Mouse (Mus musculus): ENCODE measurements around the gene Nrxn2. TPM values are rescaled to one million over a fixed set of nuclear protein-coding genes. Genes with fewer than 3 reads are reported as not detected.

Gene Nrxn2
- polyA plus RNA-seq, 1 experiment from 2014 or later, result 66.5 TPM

- Histone ChIP-seq H3K4me1 (ENCODE audit: control insufficient read depth, insufficient read depth, low read length) (peaks cover 26% of the 10 kb centered on the region), H3K27me3 (ENCODE audit: control insufficient read depth, insufficient read depth, low read length) (no peaks in the 10 kb centered on the region), H3K4me2 (ENCODE audit: low read depth, low read length) (no peak overlapping the region), H3K4me3 (ENCODE audit: low read depth, low read length) (no peak overlapping the region), H3K9me3 (ENCODE audit: control insufficient read depth, low read length) (no peaks in the 10 kb centered on the region), H3K9ac (replicated peaks; ENCODE audit: low read depth, low read length) (no peak overlapping the region), H3K36me3 (ENCODE audit: control insufficient read depth, insufficient read depth, low read length) (peaks cover 14% of the 10 kb centered on the region), H3K27ac (ENCODE audit: low read depth, low read length) (peak overlapping the region; percentile 5; the same call in 1 of the 2 replicates)
- 75% methylated on average over 17 of the region's 17 CpGs for WGBS
- ATAC-seq (ENCODE audit: low read depth), result no peak
Observed at GRCm38 (mm10) chr19:6527839-6528531, 109.5 kb downstream of the Nrxn2 start.

GRCm38 (mm10) chr19:6529265-6529985 is 110.9 kb downstream of the Nrxn2 start:
- H3K9ac ChIP-seq (replicated peaks; ENCODE audit: low read depth, low read length), result no peak overlapping the region
- no peaks in the 10 kb centered on the region for H3K9me3 ChIP-seq (ENCODE audit: control insufficient read depth, low read length)
- no peak overlapping the region for H3K4me3 ChIP-seq (ENCODE audit: low read depth, low read length)
- H3K27me3 ChIP-seq (ENCODE audit: control insufficient read depth, insufficient read depth, low read length), result no peaks in the 10 kb centered on the region
- peak overlapping the region; percentile 70; the same call in 1 of the 2 replicates for H3K4me2 ChIP-seq (ENCODE audit: low read depth, low read length)
- WGBS, result 55% methylated on average over 14 of the region's 14 CpGs
- no peak overlapping the region for H3K27ac ChIP-seq (ENCODE audit: low read depth, low read length)
- H3K36me3 ChIP-seq (ENCODE audit: control insufficient read depth, insufficient read depth, low read length), result peaks cover 10% of the 10 kb centered on the region
- peaks cover 27% of the 10 kb centered on the region for H3K4me1 ChIP-seq (ENCODE audit: control insufficient read depth, insufficient read depth, low read length)
- peak; percentile 33; the same call in 1 of the 2 replicates for ATAC-seq (ENCODE audit: low read depth)

GRCm38 (mm10) chr19:6530359-6530758 is 111.8 kb downstream of the Nrxn2 start:
- Histone ChIP-seq H3K4me3 (ENCODE audit: low read depth, low read length) (0 out of 2 replicates have a peak overlapping the region, but pooled peaks have one; percentile 1), H3K36me3 (ENCODE audit: control insufficient read depth, insufficient read depth, low read length) (peaks cover 3% of the 10 kb centered on the region), H3K4me1 (ENCODE audit: control insufficient read depth, insufficient read depth, low read length) (peaks cover 27% of the 10 kb centered on the region), H3K4me2 (ENCODE audit: low read depth, low read length) (peak overlapping the region; percentile 70), H3K9me3 (ENCODE audit: control insufficient read depth, low read length) (no peaks in the 10 kb centered on the region), H3K27ac (ENCODE audit: low read depth, low read length) (no peak overlapping the region; the same call in 1 of the 2 replicates), H3K27me3 (ENCODE audit: control insufficient read depth, insufficient read depth, low read length) (no peaks in the 10 kb centered on the region), H3K9ac (replicated peaks; ENCODE audit: low read depth, low read length) (0 out of 2 replicates have a peak overlapping the region, but pooled peaks have one; percentile 26)
- ATAC-seq (ENCODE audit: low read depth), result no peak
- WGBS, result 15% methylated on average over 13 of the region's 13 CpGs

GRCm38 (mm10) chr19:6531011-6531631 is 112.6 kb downstream of the Nrxn2 start:
- Histone ChIP-seq H3K27ac (ENCODE audit: low read depth, low read length) (peak overlapping the region; percentile 83), H3K4me1 (ENCODE audit: control insufficient read depth, insufficient read depth, low read length) (peaks cover 27% of the 10 kb centered on the region), H3K27me3 (ENCODE audit: control insufficient read depth, insufficient read depth, low read length) (no peaks in the 10 kb centered on the region), H3K4me2 (ENCODE audit: low read depth, low read length) (peak overlapping the region; percentile 70), H3K9me3 (ENCODE audit: control insufficient read depth, low read length) (no peaks in the 10 kb centered on the region), H3K9ac (replicated peaks; ENCODE audit: low read depth, low read length) (peak overlapping the region; percentile 77), H3K36me3 (ENCODE audit: control insufficient read depth, insufficient read depth, low read length) (peaks cover 1% of the 10 kb centered on the region; the same call in 1 of the 2 replicates), H3K4me3 (ENCODE audit: low read depth, low read length) (peak overlapping the region; percentile 37)
- ATAC-seq (ENCODE audit: low read depth), result no peak
- under 1% methylated on average over 42 of the region's 56 CpGs for WGBS

GRCm38 (mm10) chr19:6531832-6532471 is 113.4 kb downstream of the Nrxn2 start:
- Histone ChIP-seq H3K9me3 (ENCODE audit: control insufficient read depth, low read length) (no peaks in the 10 kb centered on the region), H3K27me3 (ENCODE audit: control insufficient read depth, insufficient read depth, low read length) (no peaks in the 10 kb centered on the region), H3K27ac (ENCODE audit: low read depth, low read length) (peak overlapping the region; percentile 83), H3K4me1 (ENCODE audit: control insufficient read depth, insufficient read depth, low read length) (peaks cover 27% of the 10 kb centered on the region), H3K36me3 (ENCODE audit: control insufficient read depth, insufficient read depth, low read length) (no peaks in the 10 kb centered on the region), H3K4me3 (ENCODE audit: low read depth, low read length) (peak overlapping the region; percentile 37), H3K9ac (replicated peaks; ENCODE audit: low read depth, low read length) (peak overlapping the region; percentile 77), H3K4me2 (ENCODE audit: low read depth, low read length) (peak overlapping the region; percentile 70)
- peak; percentile 47; the same call in 1 of the 2 replicates for ATAC-seq (ENCODE audit: low read depth)
- 1% methylated on average over 36 of the region's 36 CpGs for WGBS

- Histone ChIP-seq H3K27ac (ENCODE audit: low read depth, low read length) (peak overlapping the region; percentile 83; the same call in 1 of the 2 replicates), H3K9ac (replicated peaks; ENCODE audit: low read depth, low read length) (peak overlapping the region; percentile 77), H3K4me3 (ENCODE audit: low read depth, low read length) (peak overlapping the region; percentile 37; the same call in 1 of the 2 replicates), H3K4me2 (ENCODE audit: low read depth, low read length) (peak overlapping the region; percentile 70), H3K9me3 (ENCODE audit: control insufficient read depth, low read length) (no peaks in the 10 kb centered on the region), H3K36me3 (ENCODE audit: control insufficient read depth, insufficient read depth, low read length) (no peaks in the 10 kb centered on the region), H3K27me3 (ENCODE audit: control insufficient read depth, insufficient read depth, low read length) (no peaks in the 10 kb centered on the region), H3K4me1 (ENCODE audit: control insufficient read depth, insufficient read depth, low read length) (peaks cover 27% of the 10 kb centered on the region)
- 2% methylated on average over 13 of the region's 13 CpGs for WGBS
- ATAC-seq (ENCODE audit: low read depth), result no peak
Observed at GRCm38 (mm10) chr19:6532656-6533055, 114.1 kb downstream of the Nrxn2 start.

- H3K4me1 ChIP-seq (ENCODE audit: control insufficient read depth, insufficient read depth, low read length), result peaks cover 27% of the 10 kb centered on the region
- H3K4me2 ChIP-seq (ENCODE audit: low read depth, low read length), result no peak overlapping the region; the same call in 1 of the 2 replicates
- no peaks in the 10 kb centered on the region for H3K9me3 ChIP-seq (ENCODE audit: control insufficient read depth, low read length)
- ATAC-seq (ENCODE audit: low read depth), result no peak
- peak overlapping the region; percentile 6; the same call in 1 of the 2 replicates for H3K27ac ChIP-seq (ENCODE audit: low read depth, low read length)
- no peak overlapping the region for H3K4me3 ChIP-seq (ENCODE audit: low read depth, low read length)
- H3K9ac ChIP-seq (replicated peaks; ENCODE audit: low read depth, low read length), result no peak overlapping the region
- no peaks in the 10 kb centered on the region for H3K36me3 ChIP-seq (ENCODE audit: control insufficient read depth, insufficient read depth, low read length)
- WGBS, result 59% methylated on average over 11 of the region's 11 CpGs
- no peaks in the 10 kb centered on the region for H3K27me3 ChIP-seq (ENCODE audit: control insufficient read depth, insufficient read depth, low read length)
Observed at GRCm38 (mm10) chr19:6533290-6534117, 115.0 kb downstream of the Nrxn2 start.

GRCm38 (mm10) chr19:6534118-6534415 is 115.5 kb downstream of the Nrxn2 start:
- no peaks in the 10 kb centered on the region for H3K9me3 ChIP-seq (ENCODE audit: control insufficient read depth, low read length)
- H3K27ac ChIP-seq (ENCODE audit: low read depth, low read length), result no peak overlapping the region
- WGBS, result 41% methylated on average over 5 of the region's 5 CpGs
- no peak overlapping the region for H3K4me2 ChIP-seq (ENCODE audit: low read depth, low read length)
- H3K9ac ChIP-seq (replicated peaks; ENCODE audit: low read depth, low read length), result no peak overlapping the region
- no peak for ATAC-seq (ENCODE audit: low read depth)
- H3K27me3 ChIP-seq (ENCODE audit: control insufficient read depth, insufficient read depth, low read length), result no peaks in the 10 kb centered on the region
- no peaks in the 10 kb centered on the region for H3K36me3 ChIP-seq (ENCODE audit: control insufficient read depth, insufficient read depth, low read length)
- no peak overlapping the region for H3K4me3 ChIP-seq (ENCODE audit: low read depth, low read length)
- peaks cover 24% of the 10 kb centered on the region for H3K4me1 ChIP-seq (ENCODE audit: control insufficient read depth, insufficient read depth, low read length)
